Mouse (Mus musculus) fibroblast of lung, adult 2 months (primary cell): ENCODE results near the gene Krt20.

Source experiments
- DNase-seq: peaks from one replicate; pipeline ENCODE4 v3.0.0-alpha.2; 2011; ENCODE audit warnings: low read depth

Krt20 gene

DNA sequence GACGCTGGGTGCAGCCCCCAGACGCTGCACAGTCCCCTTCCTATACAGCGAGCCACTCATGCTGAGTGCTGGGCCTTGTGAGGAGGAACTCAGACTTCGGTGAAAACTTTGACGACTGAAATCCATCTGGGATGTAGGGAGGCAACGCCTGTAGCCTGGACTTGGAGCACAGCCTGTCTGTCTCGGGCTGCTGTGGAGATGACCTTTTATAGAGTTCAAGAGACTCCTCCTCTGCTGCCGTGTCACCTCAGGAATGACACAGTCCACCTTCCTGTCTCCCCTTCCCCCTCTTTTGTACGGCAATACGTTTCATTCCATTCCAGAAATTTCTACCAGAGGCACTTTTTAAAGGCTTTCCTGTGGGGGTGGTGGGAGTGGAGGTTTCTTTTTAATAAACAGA is at the start of gene Krt20:
Gene Krt20, minus strand, starts transcription at position 179 of the 400 bp plus-strand sequence.
- no peak for DNase-seq

GRCm38 (mm10) chr11:99474981-99475380 is 37.0 kb upstream of the Krt20 start:
- no peak for DNase-seq

DNA sequence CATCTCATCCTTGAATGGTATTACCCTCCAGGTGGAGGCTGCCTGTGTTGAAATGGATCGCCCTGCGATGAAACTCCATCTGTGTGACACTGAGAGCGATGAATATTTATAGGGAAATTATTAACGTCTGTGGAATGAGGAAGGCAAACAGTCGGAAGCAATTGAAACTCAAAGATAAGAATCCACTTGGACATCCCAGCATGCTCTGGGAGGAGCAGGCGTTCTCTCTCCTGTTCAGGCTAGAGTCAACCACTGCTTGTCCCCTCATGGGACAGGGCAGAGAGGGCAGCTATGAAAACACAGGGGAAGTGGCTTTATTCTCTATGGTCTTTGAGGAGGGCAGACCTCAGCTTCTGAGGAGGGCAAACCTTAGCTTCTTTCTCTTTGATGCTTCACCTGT is 35.5 kb upstream of the Krt20 start:
- no peak for DNase-seq

DNA sequence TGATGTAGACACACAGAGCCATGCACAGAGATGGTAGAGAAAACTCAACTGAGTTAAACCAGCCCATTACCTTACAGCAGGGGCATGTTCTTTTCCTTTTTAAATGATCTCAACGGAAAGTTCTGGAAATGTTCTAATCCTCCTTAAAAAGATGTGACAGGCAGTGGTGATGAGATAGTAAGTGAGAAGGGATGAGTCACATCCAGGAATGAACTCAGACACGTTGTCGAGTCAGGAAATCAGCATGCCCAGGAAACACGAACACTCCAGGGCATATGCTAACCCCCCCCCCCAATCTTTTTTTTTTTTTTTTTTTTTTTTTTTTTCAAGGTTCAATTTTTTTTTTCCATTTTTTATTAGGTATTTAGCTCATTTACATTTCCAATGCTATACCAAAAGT is 34.5 kb upstream of the Krt20 start:
- DNase-seq = no peak

GRCm38 (mm10) chr11:99471946-99472345 is 34.0 kb upstream of the Krt20 start:
- no peak for DNase-seq

GRCm38 (mm10) chr11:99469228-99469627 is 31.3 kb upstream of the Krt20 start:
- no peak for DNase-seq

GRCm38 (mm10) chr11:99468566-99468965 is 30.6 kb upstream of the Krt20 start:
- no peak for DNase-seq

- no peak for DNase-seq
These were observed 28.4 kb upstream of the Krt20 start for GRCm38 (mm10) chr11:99466316-99466715.

GRCm38 (mm10) chr11:99464836-99465235 is 26.9 kb upstream of the Krt20 start:
- peak; percentile 72 for DNase-seq

- peak; percentile 34 for DNase-seq
These were observed 25.2 kb upstream of the Krt20 start for GRCm38 (mm10) chr11:99463155-99463554.

GRCm38 (mm10) chr11:99461736-99462135 is 23.8 kb upstream of the Krt20 start:
- DNase-seq = no peak

DNA sequence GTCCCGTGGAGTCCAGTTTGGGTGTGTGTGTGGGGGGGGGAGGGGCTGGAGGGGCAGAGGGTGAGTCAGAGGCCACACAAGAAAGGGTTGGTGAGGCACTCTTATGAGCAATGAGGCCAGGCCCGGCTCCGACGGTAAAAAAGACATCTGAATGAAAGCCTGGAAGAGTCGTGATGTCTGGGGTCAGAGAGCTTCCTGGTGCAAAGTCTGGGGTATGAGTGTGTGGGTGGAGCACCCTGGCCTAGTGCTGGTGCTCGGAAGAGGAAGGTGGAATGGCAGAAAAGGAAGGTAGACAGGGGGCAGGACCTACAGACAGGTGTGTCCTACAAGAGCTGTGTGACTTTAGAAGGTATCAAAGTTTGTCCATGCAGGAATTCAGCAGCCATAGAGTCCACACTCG is 20.9 kb upstream of the Krt20 start:
- DNase-seq = no peak

DNA sequence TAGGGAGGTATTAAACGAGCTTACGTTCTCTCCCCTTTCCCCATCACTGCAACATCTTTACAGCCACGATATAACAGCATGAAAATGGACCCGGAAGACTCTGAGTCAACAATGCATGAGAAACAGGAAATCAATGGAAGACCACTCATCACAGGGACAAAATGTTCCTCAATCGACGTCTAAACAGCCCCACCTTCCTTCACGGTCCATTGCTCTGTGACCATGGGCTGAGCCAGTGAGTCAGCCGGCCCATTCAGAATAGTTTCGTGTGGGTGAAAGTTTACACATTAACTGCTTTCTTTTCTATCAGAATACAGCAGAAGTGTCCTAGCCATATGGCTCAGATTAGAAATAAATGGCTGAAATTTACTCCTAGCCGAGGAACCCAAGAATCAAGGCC is 16.8 kb upstream of the Krt20 start:
- no peak for DNase-seq

DNA sequence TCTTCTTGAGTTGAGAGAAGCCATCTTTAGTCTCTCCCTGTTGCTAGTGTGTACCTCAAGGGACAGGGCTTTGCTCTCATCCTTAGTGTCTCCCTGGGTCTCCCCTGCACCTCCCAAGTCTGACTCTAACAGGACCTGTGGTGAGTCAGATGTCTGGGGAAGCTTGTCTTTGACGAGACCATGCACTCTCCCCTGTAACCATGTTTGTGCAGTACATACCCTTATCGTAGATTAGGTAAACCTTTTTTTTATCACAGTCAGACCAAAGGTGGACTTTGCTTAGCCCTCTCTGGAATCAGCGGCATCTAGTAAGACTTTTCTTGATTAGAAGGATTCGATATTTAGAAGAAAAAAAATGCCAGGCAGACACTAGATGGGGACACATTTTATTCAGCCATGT is 16.1 kb upstream of the Krt20 start:
- no peak for DNase-seq

DNA sequence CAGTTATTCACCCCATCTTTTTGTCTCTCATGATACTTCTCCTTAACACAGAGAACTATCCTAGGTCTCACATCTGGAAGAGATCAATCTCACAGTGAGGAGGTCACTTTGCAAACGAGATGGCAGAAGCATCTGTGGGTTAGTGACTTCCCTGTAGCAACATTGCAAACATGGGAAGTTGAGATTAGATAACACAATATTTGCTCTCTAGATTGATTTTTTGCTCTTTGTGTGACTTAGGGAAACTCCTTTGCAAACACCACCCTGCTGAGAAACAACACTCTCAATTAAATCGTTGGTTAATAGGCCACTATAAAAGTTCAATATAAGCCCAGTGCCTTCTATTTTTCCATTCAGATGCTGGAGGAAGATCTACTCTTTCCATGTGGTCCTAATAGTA is 10.8 kb upstream of the Krt20 start:
- DNase-seq = no peak

GRCm38 (mm10) chr11:99441220-99441619 is 3.3 kb upstream of the Krt20 start:
- DNase-seq = no peak

DNA sequence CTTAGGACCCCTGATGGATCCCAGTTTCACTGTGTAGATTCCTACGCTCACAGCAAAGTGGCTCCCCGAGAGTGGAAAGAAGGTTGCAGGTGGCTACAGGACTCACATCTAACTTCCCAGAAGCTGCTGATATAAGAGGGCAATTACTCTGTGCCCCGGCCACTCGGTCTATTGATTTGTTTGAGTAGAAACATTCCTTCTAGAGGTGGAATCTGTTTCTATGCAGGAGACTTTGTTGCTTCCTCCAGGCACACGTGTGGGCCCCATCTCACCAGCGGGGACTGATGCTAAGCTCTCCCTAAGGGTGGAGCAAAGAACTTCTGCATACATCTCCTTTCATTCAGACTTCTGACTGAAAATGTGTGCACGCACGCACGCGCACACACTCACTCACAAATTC is 1.5 kb upstream of the Krt20 start:
- no peak for DNase-seq

- DNase-seq = no peak
These were observed 1.3 kb downstream of the Krt20 start for GRCm38 (mm10) chr11:99436625-99437024.

GRCm38 (mm10) chr11:99430670-99431069 is 7.3 kb downstream of the Krt20 start:
- no peak for DNase-seq

- no peak for DNase-seq
These were observed 15.8 kb downstream of the Krt20 start, which contains the start of gene Krt12 for GRCm38 (mm10) chr11:99422159-99422558. TSS of gene Krt12 (minus strand) at chr11:99422259.

DNA sequence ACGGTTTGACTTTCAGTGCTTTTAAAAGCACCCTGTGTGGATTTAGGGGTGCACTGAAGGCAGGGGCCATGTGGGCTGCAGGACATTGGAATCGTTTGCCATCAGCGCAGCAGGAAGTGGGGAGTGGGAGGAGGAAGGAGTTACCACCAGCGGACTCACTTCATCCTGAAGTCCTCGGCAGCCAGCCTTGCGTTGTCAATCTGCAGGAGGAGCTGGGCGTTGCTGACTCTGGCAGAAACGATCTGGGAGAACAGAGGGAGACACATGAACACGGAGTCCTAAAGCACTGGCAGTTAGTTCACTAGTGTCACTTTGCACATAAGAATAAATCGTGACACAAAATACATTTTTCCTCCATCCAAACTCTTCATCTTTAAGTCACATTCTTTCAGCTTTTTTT is 17.4 kb downstream of the Krt20 start:
- no peak for DNase-seq

GRCm38 (mm10) chr11:99417819-99418218 is 20.1 kb downstream of the Krt20 start:
- no peak for DNase-seq

GRCm38 (mm10) chr11:99416902-99417301 is 21.0 kb downstream of the Krt20 start:
- DNase-seq = no peak

DNA sequence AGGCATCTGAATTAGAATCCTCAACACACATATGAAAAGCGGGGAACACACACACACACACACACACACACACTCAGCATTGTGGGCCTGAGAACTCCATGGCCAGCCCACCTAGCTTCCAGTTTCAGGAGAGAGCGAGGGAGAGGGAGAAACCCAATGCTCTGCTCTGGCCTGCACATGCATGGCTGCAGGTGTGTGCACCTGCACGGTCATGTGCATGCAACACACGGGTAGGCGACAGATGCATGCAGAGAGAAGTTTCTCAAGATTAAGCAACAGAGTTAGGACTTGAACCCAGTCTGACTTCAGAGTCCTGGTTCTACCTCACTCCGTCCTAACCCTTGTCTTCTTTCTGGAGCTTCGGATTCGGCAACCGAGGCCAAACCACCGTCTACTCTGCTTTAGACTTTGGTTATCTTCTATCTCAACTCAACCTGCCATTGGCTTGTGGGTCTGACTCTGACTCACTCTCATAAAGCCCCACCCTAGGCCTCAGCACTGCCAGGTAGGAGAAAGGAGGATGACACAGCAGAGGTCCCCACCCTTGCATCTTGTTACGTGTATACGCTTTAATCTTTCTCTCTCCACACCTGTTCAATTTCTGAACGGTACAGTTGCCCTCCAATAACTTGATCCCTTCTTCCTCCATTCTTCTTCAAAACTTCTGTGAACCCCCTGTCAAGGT is 23.3 kb downstream of the Krt20 start:
- DNase-seq = no peak
